Mouse (Mus musculus) liver, embryonic 18 days (tissue): ENCODE results near the gene Armc10. TPM values are rescaled to one million over a fixed set of nuclear protein-coding genes. Genes with fewer than 3 reads are reported as not detected.

Source experiments
- polyA plus RNA-seq: library from polyadenylated mRNA; depleted of rRNA; stranded (reverse); fragments of >200 nt; gene quantifications from 2 replicates; pipeline ENCODE4 v1.2.3, GENCODE M21; 2012; rRNA removed

Gene Armc10
- polyA plus RNA-seq: 9.0 and 9.6 TPM in 2 replicates

DNA sequence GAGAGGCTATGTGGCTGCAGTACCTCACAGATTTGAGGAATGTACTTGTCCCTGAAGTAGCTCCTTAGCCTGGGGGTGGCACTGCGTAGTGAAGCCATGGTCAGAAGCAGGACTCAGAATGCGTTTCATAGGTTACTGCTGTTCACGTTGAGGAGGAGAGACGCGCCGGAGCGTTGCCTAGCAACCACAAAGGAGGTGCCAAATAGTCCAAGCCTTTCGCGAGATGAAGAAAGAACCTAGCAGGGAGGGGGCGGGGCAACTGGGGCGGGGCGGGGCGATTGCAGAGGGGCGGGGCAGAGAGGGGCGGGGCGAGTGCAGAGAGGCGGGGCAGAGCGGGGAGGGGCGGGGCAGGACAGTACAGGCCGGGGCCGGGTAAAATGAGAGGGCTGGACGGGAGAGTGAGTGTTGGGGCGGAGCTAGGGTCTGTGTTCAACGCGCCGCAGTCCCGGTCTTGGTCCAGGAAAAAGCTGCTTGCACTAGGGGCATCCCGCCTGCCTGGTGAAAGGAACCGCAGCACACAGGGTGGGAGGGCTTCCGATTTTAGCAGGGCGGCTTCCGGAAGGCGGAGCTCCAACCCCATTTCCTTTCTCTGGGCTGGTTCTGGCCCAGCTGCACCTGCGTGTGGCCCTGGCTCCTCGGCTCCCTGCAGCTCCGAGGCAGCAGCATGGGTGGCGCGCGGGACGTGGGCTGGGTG lies at the start of gene Armc10, which contains the start of gene Fbxl13:
Gene Armc10, plus strand, starts transcription at position 375 of the 694 bp plus-strand sequence.
Gene Fbxl13, minus strand, starts transcription at position 196 of the 694 bp plus-strand sequence.

DNA sequence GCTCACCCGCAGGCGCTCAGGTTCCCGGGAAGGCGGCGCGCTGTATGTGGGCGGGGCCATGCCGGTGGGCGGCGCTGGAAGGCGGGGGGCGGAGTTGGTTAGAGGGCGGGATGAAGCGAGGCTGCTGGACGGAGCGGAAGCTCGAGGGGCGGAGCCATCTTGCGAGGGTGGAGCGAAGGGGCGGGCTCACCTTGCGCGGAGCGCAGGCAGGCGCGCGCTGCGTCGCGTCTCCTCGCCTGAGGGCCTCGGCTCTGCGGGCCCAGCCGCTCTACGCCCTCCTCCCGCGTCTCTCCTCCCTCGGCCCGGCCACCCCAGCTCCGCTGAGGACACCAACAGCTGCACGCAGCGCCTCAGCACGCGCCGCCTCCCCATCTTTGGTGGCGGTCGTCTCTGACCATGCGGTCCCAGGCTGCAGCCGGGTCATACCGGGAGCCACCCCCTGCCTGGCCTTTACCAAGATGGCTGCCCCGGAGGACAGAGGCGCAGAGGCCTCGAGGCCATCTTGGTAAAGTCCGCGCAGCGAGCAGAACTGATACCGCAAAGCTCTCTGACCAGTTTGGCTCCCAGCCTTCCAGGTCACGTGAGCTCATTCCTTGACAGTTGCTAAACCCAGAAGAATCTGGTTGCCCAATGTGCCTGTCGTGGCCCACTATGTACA lies 55.9 kb downstream of the Armc10 start, which contains the start of gene Napepld:
Gene Napepld, minus strand, starts transcription at position 46 of the 658 bp plus-strand sequence.

Other genes starting within 250 kb of the Armc10 start
- gene Ccdc146, start 221.1 kb upstream of the Armc10 start, polyA plus RNA-seq: 0.01 TPM in 1 of 2 replicates, not detected in the other
- gene Fam185a, start 220.9 kb upstream of the Armc10 start, polyA plus RNA-seq: 2.3 and 2.7 TPM in 2 replicates
- 0.90 and 1.1 TPM in 2 replicates for gene Lrrc17, start 102.3 kb upstream of the Armc10 start, polyA plus RNA-seq
- 0.08 and 0.10 TPM in 2 replicates for gene Fbxl13, start 179 bp upstream of the Armc10 start, polyA plus RNA-seq
- 0.96 and 0.97 TPM in 2 replicates for gene Napepld, start 55.6 kb downstream of the Armc10 start, polyA plus RNA-seq
- gene Pmpcb, start 91.3 kb downstream of the Armc10 start, polyA plus RNA-seq: 48.6 and 49.5 TPM in 2 replicates
- gene Dnajc2, start 139.4 kb downstream of the Armc10 start, polyA plus RNA-seq: 8.1 and 8.2 TPM in 2 replicates
- 38.2 and 43.4 TPM in 2 replicates for gene Psmc2, start 139.5 kb downstream of the Armc10 start, polyA plus RNA-seq
- not detected in 2 replicates for gene Slc26a5, start 219.8 kb downstream of the Armc10 start, polyA plus RNA-seq